10 mouse cellular contexts compared by ENCODE assay signal in the genomic region with DNA sequence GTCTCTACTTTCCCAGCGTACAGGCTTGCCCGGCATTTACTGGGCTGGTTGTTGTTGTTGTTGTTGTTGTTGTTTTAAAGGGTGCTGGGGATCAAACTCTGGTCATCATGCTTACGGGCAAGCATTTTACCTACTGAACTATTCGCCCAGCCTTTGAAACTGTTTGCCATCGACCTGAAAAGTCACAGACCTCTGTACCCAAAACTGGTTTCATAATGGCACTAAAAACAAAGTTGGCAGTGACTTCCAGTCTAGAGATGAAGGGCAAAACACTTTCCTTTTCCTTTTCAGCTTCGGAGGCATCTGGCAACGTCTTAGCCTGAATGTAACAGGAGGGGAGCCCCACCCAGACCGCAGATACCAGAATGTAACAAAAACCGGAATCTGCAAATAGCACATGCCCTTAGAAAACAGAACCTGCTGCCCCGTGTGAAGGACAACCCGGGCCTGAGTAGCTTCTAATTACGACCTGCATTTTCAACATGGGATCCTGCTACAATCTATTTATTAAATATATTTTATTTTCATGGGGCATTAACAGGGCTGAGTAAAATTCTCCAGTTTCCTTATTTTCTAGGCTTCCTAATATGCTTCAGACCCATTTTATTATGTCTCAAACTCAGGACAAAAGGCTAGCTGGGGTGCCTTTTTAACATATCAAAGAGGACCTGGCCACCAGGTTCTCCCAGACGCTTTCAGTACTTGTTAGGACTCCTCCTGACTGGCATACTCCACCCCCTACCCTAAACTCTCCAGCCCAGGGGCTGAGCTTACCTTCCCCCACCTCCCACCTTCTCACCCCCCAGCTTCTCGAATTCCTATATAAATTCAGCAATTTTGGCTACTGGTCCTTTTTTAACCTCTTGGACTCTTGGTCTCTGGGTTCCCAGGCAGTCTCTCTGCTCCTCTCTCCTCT. TPM values are rescaled to one million over a fixed set of nuclear protein-coding genes. Genes with fewer than 3 reads are reported as not detected.
DNase-seq lines count a peak whose midpoint lies in the region; ATAC-seq and TF ChIP-seq lines count a peak whose summit lies in the region.
"Had no signal": no experiment of that assay in that cellular context is flagged by ENCODE, and none has a peak within 500 bp of the region (broad histone marks: within the 10 kb centered on the region; RNA-seq: fewer than 3 reads in every experiment).

No protein-coding gene starts in this region.

- 27% methylated on average over 14 of the region's 14 CpGs for WGBS in spleen, adult 2 months
- WGBS in cerebellum, adult 2 months: 47% methylated on average over 14 of the region's 14 CpGs

- no peaks in the 10 kb centered on the region for H3K27me3 ChIP-seq in spleen, adult 2 months (ENCODE audit: control insufficient read depth, insufficient read depth, low read length)
- H3K27me3 ChIP-seq in cerebellum, adult 2 months (ENCODE audit: control insufficient read depth, insufficient read depth, low read length): no peaks in the 10 kb centered on the region

- peak; percentile 27 to 37 for DNase-seq in spleen, adult 2 months (ENCODE audit: low read depth in 1 of 2, low spot score in 2 of 2)
- no peak for DNase-seq in spleen, adult 12 weeks (ENCODE audit: low spot score)
- no peak for DNase-seq in cerebellum, adult 2 months
- no peak for DNase-seq in right cerebral cortex, adult 18-20 months
- DNase-seq in kidney, postnatal 4 days: no peak
- no peak for DNase-seq in layer of hippocampus, adult 8-10 months (ENCODE audit: low spot score in 2 of 2)
- DNase-seq: heart, postnatal 10 days; layer of hippocampus, adult 9-11 months had no signal

- TF ChIP-seq POLR2A in spleen, adult 2 months (IDR thresholded peaks at IDR 0.05; ENCODE audit: low read depth, low read length): no peak
- no peak for TF ChIP-seq POLR2A in cerebellum, adult 2 months (IDR thresholded peaks at IDR 0.05; ENCODE audit: borderline replicate concordance, insufficient read depth, low read length)

- peaks cover 12% of the 10 kb centered on the region; the same call in 1 of the 2 replicates for H3K4me1 ChIP-seq in spleen, adult 2 months (ENCODE audit: control insufficient read depth, insufficient read depth, insufficient read length)
- H3K4me1 ChIP-seq in cerebellum, adult 2 months (ENCODE audit: control insufficient read depth, insufficient read depth, low read length): no peaks in the 10 kb centered on the region

- no peak for TF ChIP-seq CTCF in spleen, adult 2 months (IDR thresholded peaks at IDR 0.05; ENCODE audit: extremely low read depth, insufficient read depth, insufficient read length, insufficient replicate concordance)
- TF ChIP-seq CTCF in cerebellum, adult 2 months (IDR thresholded peaks at IDR 0.05; ENCODE audit: borderline replicate concordance, insufficient read depth, low read depth, low read length): no peak

- peak; percentile 63 for ATAC-seq in granulocyte monocyte progenitor cell, adult 5-6 weeks (replicated peaks; ENCODE audit: poor library complexity, severe bottlenecking)
- peak; percentile 45 for ATAC-seq in megakaryocyte-erythroid progenitor cell, adult 5-6 weeks (replicated peaks; ENCODE audit: low FRiP score, low TSS enrichment, poor library complexity, severe bottlenecking)

- peak overlapping the region; percentile 64 for H3K27ac ChIP-seq in spleen, adult 2 months (ENCODE audit: insufficient read depth, low read length)
- H3K27ac ChIP-seq in cerebellum, adult 2 months (ENCODE audit: insufficient read depth, low read length): no peak overlapping the region

- H3K4me3 ChIP-seq in spleen, adult 2 months (ENCODE audit: extremely low read depth, insufficient read depth, insufficient read length): no peak overlapping the region
- no peak overlapping the region for H3K4me3 ChIP-seq in cerebellum, adult 2 months (replicated peaks; ENCODE audit: insufficient read depth, low read depth, low read length)

- H3K36me3 ChIP-seq in spleen, adult 2 months (ENCODE audit: control insufficient read depth, insufficient read depth, low read length): no peaks in the 10 kb centered on the region

RNA-seq across cellular contexts. Expression of a gene that starts 3.9 kb away (rescaled TPM):
- 34.3 and 34.5 TPM in 2 replicates for polyA plus RNA-seq in spleen, adult 2 months (2012; rRNA removed)
- total RNA-seq in granulocyte monocyte progenitor cell, adult 5-6 weeks (2014; fragmentation: Nextera tagmentation): 61.7 and 65.1 TPM in 2 replicates
- 68.3 and 87.5 TPM in 2 replicates for total RNA-seq in granulocyte monocyte progenitor cell, adult 5-6 weeks (2017)
- total RNA-seq in megakaryocyte-erythroid progenitor cell, adult 5-6 weeks (2014; fragmentation: Nextera tagmentation): 56.9 and 59.1 TPM in 2 replicates
- total RNA-seq in megakaryocyte-erythroid progenitor cell, adult 5-6 weeks (2017): 49.5 and 84.8 TPM in 2 replicates
- 84.3 and 90.4 TPM in 2 replicates for polyA plus RNA-seq in cerebellum, adult 2 months (2012; rRNA removed)
- 100 to 1,000 TPM in 2 of 4 experiments, 10 to 100 TPM in 2; 97.9 to 106 (median 101) TPM for total RNA-seq in layer of hippocampus, adult 8-10 months (2022)

RNA-seq across cellular contexts. Expression of a gene that starts 50.5 kb away (rescaled TPM):
- 1.8 and 2.0 TPM in 2 replicates for polyA plus RNA-seq in spleen, adult 2 months (2012; rRNA removed)
- not detected in 2 replicates for total RNA-seq in granulocyte monocyte progenitor cell, adult 5-6 weeks (2014; fragmentation: Nextera tagmentation)
- total RNA-seq in granulocyte monocyte progenitor cell, adult 5-6 weeks (2017): not detected in 2 replicates
- total RNA-seq in megakaryocyte-erythroid progenitor cell, adult 5-6 weeks (2014; fragmentation: Nextera tagmentation): not detected in 2 replicates
- not detected in 2 replicates for total RNA-seq in megakaryocyte-erythroid progenitor cell, adult 5-6 weeks (2017)
- 3.3 and 3.6 TPM in 2 replicates for polyA plus RNA-seq in cerebellum, adult 2 months (2012; rRNA removed)
- total RNA-seq in layer of hippocampus, adult 8-10 months (2022): 1 to 10 TPM; 3.2 to 4.2 (median 4.0) TPM

RNA-seq across cellular contexts. Expression of a gene that starts 51.7 kb away (rescaled TPM):
- not detected in 2 replicates for polyA plus RNA-seq in spleen, adult 2 months (2012; rRNA removed)
- total RNA-seq in granulocyte monocyte progenitor cell, adult 5-6 weeks (2014; fragmentation: Nextera tagmentation): not detected in 2 replicates
- total RNA-seq in granulocyte monocyte progenitor cell, adult 5-6 weeks (2017): not detected in 2 replicates
- total RNA-seq in megakaryocyte-erythroid progenitor cell, adult 5-6 weeks (2014; fragmentation: Nextera tagmentation): not detected in 2 replicates
- total RNA-seq in megakaryocyte-erythroid progenitor cell, adult 5-6 weeks (2017): not detected in 2 replicates
- 0.38 and 0.44 TPM in 2 replicates for polyA plus RNA-seq in cerebellum, adult 2 months (2012; rRNA removed)
- total RNA-seq in layer of hippocampus, adult 8-10 months (2022): under 1 TPM in 1 of 4 experiments, not detected in 3; 0.25 TPM
- total RNA-seq: heart, postnatal 10 days had no signal

Comparison
In these comparisons a context has a peak if more than half of its experiments do, and no peak if none do; other contexts are left out.
1. DNase-seq: peak in spleen, adult 2 months (2 of 2); none in spleen, adult 12 weeks (single experiment), cerebellum, adult 2 months (0 of 2), right cerebral cortex, adult 18-20 months (single experiment), kidney, postnatal 4 days (0 of 2) and layer of hippocampus, adult 8-10 months (0 of 2).
2. RNA of a gene that starts 50.5 kb away (total RNA-seq): 3.2 to 4.2 TPM in layer of hippocampus, adult 8-10 months; not detected in granulocyte monocyte progenitor cell, adult 5-6 weeks and not detected in megakaryocyte-erythroid progenitor cell, adult 5-6 weeks; every median in the first group is over 4 times any median in the second.